In the genomic region with DNA sequence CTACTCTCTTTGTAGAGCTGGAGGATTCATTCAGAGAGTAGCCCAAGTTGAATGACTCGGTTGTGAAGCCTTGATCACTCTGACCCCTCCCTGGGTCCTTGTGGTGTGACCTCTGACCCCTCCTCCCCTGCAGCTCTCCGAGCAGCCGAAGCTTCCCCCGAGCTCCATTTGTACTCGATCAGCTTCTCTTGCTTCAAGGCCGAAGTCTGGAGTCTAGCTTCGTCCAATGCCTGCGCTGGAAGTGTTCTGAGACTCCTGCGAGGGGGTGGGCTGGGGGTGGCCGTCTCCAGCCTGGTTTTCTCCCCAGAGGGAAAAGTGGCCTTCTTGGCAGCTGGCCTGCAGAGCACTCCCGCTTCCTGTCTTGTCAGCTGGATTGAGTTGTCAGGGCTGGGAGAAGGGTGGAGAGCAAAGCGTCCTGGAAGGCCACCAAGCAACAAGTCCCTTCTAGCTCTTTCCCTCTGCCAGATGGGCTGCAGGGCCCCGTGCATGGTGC, we compare ENCODE assay signal across 10 mouse cellular contexts. TPM values are rescaled to one million over a fixed set of nuclear protein-coding genes. Genes with fewer than 3 reads are reported as not detected.
DNase-seq lines count a peak whose midpoint lies in the region; ATAC-seq and TF ChIP-seq lines count a peak whose summit lies in the region.
"Had no signal": no experiment of that assay in that cellular context is flagged by ENCODE, and none has a peak within 500 bp of the region (broad histone marks: within the 10 kb centered on the region; RNA-seq: fewer than 3 reads in every experiment).

A gene (minus strand): TSS at position 180 of the 493 bp plus-strand sequence.

- no peak for DNase-seq in layer of hippocampus, adult 2 months (ENCODE audit: low spot score in 2 of 2)
- no peak for DNase-seq in layer of hippocampus, postnatal 10 days (ENCODE audit: low spot score in 2 of 2)
- peak; percentile 43 for DNase-seq in embryonic facial prominence, embryonic 11.5 days (ENCODE audit: low spot score)
- peak; percentile 87 for DNase-seq in kidney, postnatal 0 days (ENCODE audit: low spot score)
- peak; percentile 64 for DNase-seq in lung, postnatal 36 days
- peak; percentile 40 for DNase-seq in right cerebral cortex, postnatal 4 days
- DNase-seq in thymus, postnatal 10 days (ENCODE audit: low spot score in 2 of 2), result no peak

- peak within 1 kb of the TSS; percentile 32; the same call in 1 of the 2 replicates for H3K27ac ChIP-seq in layer of hippocampus, adult 2 months
- H3K27ac ChIP-seq in embryonic facial prominence, embryonic 11.5 days (replicated peaks; ENCODE audit: low read depth, low read length), result no peak within 1 kb of the TSS
- peak within 1 kb of the TSS; percentile 48; the same call in 1 of the 2 replicates for H3K27ac ChIP-seq in heart, embryonic 16.5 days (ENCODE audit: low read length)
- H3K27ac ChIP-seq in kidney, postnatal 0 days, result peak within 1 kb of the TSS; percentile 70

- ATAC-seq in embryonic facial prominence, embryonic 11.5 days (replicated peaks; ENCODE audit: insufficient number of reproducible peaks, low FRiP score, low TSS enrichment, low read depth), result no peak
- peak; percentile 79 for ATAC-seq in heart, embryonic 16.5 days (replicated peaks; ENCODE audit: extremely low read depth, insufficient read depth, low FRiP score)
- peak; percentile 76 for ATAC-seq in kidney, postnatal 0 days (replicated peaks; ENCODE audit: low FRiP score, low read depth)

- no peaks in the 10 kb centered on the region for H3K36me3 ChIP-seq in embryonic facial prominence, embryonic 11.5 days (replicated peaks; ENCODE audit: control insufficient read depth, insufficient read depth, low read depth, low read length)
- H3K36me3 ChIP-seq in heart, embryonic 16.5 days (ENCODE audit: control insufficient read depth, insufficient read depth), result no peaks in the 10 kb centered on the region
- H3K36me3 ChIP-seq in kidney, postnatal 0 days (ENCODE audit: insufficient read depth, low read length), result no peaks in the 10 kb centered on the region
- H3K36me3 ChIP-seq: G1E had no signal

- no peak within 1 kb of the TSS for H3K4me3 ChIP-seq in layer of hippocampus, adult 2 months
- no peak within 1 kb of the TSS for H3K4me3 ChIP-seq in embryonic facial prominence, embryonic 11.5 days (ENCODE audit: low read depth, low read length)
- H3K4me3 ChIP-seq in heart, embryonic 16.5 days (ENCODE audit: low read length), result peak within 1 kb of the TSS; percentile 2; the same call in 1 of the 2 replicates
- no peak within 1 kb of the TSS for H3K4me3 ChIP-seq in kidney, postnatal 0 days (replicated peaks; ENCODE audit: low read depth, low read length)
- H3K4me3 ChIP-seq: erythroblast, embryonic 14.5 days had no signal

- H3K27me3 ChIP-seq in embryonic facial prominence, embryonic 11.5 days (ENCODE audit: control insufficient read depth, insufficient read depth, low read length), result peaks cover 13% of the 10 kb centered on the region
- H3K27me3 ChIP-seq in heart, embryonic 16.5 days (ENCODE audit: control insufficient read depth, insufficient read depth, low read length), result peaks cover 17% of the 10 kb centered on the region
- peaks cover 10% of the 10 kb centered on the region for H3K27me3 ChIP-seq in kidney, postnatal 0 days (ENCODE audit: insufficient read depth, low read length)

- WGBS in embryonic facial prominence, embryonic 11.5 days, result 2% methylated on average over 13 of the region's 13 CpGs
- 14% methylated on average over 13 of the region's 13 CpGs for WGBS in heart, embryonic 16.5 days
- WGBS in kidney, postnatal 0 days, result 9% methylated on average over 13 of the region's 13 CpGs

- H3K9me3 ChIP-seq in embryonic facial prominence, embryonic 11.5 days (replicated peaks; ENCODE audit: control insufficient read depth, low read length), result no peaks in the 10 kb centered on the region
- no peaks in the 10 kb centered on the region for H3K9me3 ChIP-seq in heart, embryonic 16.5 days (replicated peaks; ENCODE audit: control insufficient read depth, low read length)
- H3K9me3 ChIP-seq in kidney, postnatal 0 days (replicated peaks; ENCODE audit: low read length), result no peaks in the 10 kb centered on the region
- H3K9me3 ChIP-seq: G1E had no signal

- peaks cover 2% of the 10 kb centered on the region for H3K4me1 ChIP-seq in embryonic facial prominence, embryonic 11.5 days (ENCODE audit: control insufficient read depth, insufficient read depth, low read length)
- peaks cover 19% of the 10 kb centered on the region for H3K4me1 ChIP-seq in heart, embryonic 16.5 days (ENCODE audit: control insufficient read depth, insufficient read depth, low read length)
- H3K4me1 ChIP-seq in kidney, postnatal 0 days (replicated peaks; ENCODE audit: insufficient read depth, low read length), result peaks cover 15% of the 10 kb centered on the region

- no peak within 1 kb of the TSS for H3K4me2 ChIP-seq in embryonic facial prominence, embryonic 11.5 days (ENCODE audit: low read depth, low read length)
- H3K4me2 ChIP-seq in heart, embryonic 16.5 days (ENCODE audit: low read depth, low read length), result peak within 1 kb of the TSS; percentile 49
- H3K4me2 ChIP-seq in kidney, postnatal 0 days (ENCODE audit: low read length), result peak within 1 kb of the TSS; percentile 17

- no peak within 1 kb of the TSS; the same call in 1 of the 2 replicates for H3K9ac ChIP-seq in embryonic facial prominence, embryonic 11.5 days (replicated peaks; ENCODE audit: low read length)
- peak within 1 kb of the TSS; percentile 26; the same call in 1 of the 2 replicates for H3K9ac ChIP-seq in heart, embryonic 16.5 days (ENCODE audit: low read length)
- H3K9ac ChIP-seq in kidney, postnatal 0 days (ENCODE audit: low read depth, low read length), result no peak within 1 kb of the TSS

- no peak for TF ChIP-seq CTCF in layer of hippocampus, adult 2 months (conservative IDR thresholded peaks at IDR 0.05)
- no peak for TF ChIP-seq CTCF in kidney, postnatal 0 days (IDR thresholded peaks at IDR 0.05; ENCODE audit: low read depth)

RNA-seq across cellular contexts. Expression of the gene that starts here (rescaled TPM):
- under 1 TPM; 0.22 to 0.33 TPM for total RNA-seq in layer of hippocampus, adult 2 months (2021)
- under 1 TPM in 1 of 2 experiments, not detected in 1; 0.22 TPM for total RNA-seq in layer of hippocampus, postnatal 10 days (2021)
- 0.11 TPM in 1 of 2 replicates, not detected in the other for polyA plus RNA-seq in embryonic facial prominence, embryonic 11.5 days (2014; fragmentation: Nextera tagmentation; extraction: Ambion mirVana)
- 0.19 and 0.53 TPM in 2 replicates for polyA plus RNA-seq in heart, embryonic 16.5 days (2015; fragmentation: Nextera tagmentation; extraction: Ambion mirVana)
- polyA plus RNA-seq in kidney, postnatal 0 days (2015; fragmentation: Nextera tagmentation; extraction: Ambion mirVana), result 0.41 and 0.47 TPM in 2 replicates
- polyA plus RNA-seq: erythroblast, embryonic 14.5 days; G1E had no signal

Comparison
In these comparisons a context has a peak if more than half of its experiments do, and no peak if none do; other contexts are left out.
1. Peak in DNase-seq in embryonic facial prominence, embryonic 11.5 days; RNA of the gene not detected or under 1 TPM.
2. Peak in ATAC-seq, H3K4me3 ChIP-seq, H3K27ac ChIP-seq, H3K9ac ChIP-seq and H3K4me2 ChIP-seq in heart, embryonic 16.5 days; RNA of the gene not detected or under 1 TPM.
3. Peak in DNase-seq, ATAC-seq, H3K27ac ChIP-seq and H3K4me2 ChIP-seq in kidney, postnatal 0 days; RNA of the gene not detected or under 1 TPM.
4. DNase-seq: peak in lung, postnatal 36 days (single experiment) and right cerebral cortex, postnatal 4 days (single experiment); none in layer of hippocampus, adult 2 months (0 of 2), layer of hippocampus, postnatal 10 days (0 of 2) and thymus, postnatal 10 days (0 of 2).